Mouse (Mus musculus) hindbrain, embryonic 12.5 days (tissue): Measurements from ENCODE around the gene Pef1. TPM values are rescaled to one million over a fixed set of nuclear protein-coding genes. Genes with fewer than 3 reads are reported as not detected.
A peak's percentile ranks its signal among the peaks of the same experiment; 100 is the strongest.

Experiments
- ATAC-seq: fragments of 200-750 bp; cut with Nextera tagmentation; 2 replicates; pipeline ENCODE4 v1.8.0; 2017; ENCODE audit warnings: moderate TSS enrichment; ENCODE audit not compliant: low FRiP score
- H3K27ac ChIP-seq: fragments of 300-500 bp; sonication (generic); 2 replicates; pipeline ENCODE4 v1.5.1; 2016; ENCODE audit warnings: mild to moderate bottlenecking
- H3K27me3 ChIP-seq: fragments of 300-500 bp; sonication (generic); 2 replicates; pipeline ENCODE4 v1.6.1; 2016; ENCODE audit warnings: mild to moderate bottlenecking
- H3K36me3 ChIP-seq: fragments of 300-500 bp; sonication (generic); 2 replicates; pipeline ENCODE4 v1.6.1; 2016; ENCODE audit warnings: mild to moderate bottlenecking
- H3K4me1 ChIP-seq: fragments of 300-500 bp; sonication (generic); 2 replicates; pipeline ENCODE4 v1.6.1; 2016
- H3K4me2 ChIP-seq: fragments of 300-500 bp; sonication (generic); replicated peaks from 2 replicates; pipeline ENCODE4 v1.6.1; 2016; ENCODE audit warnings: mild to moderate bottlenecking
- H3K4me3 ChIP-seq: fragments of 300-500 bp; sonication (generic); 2 replicates; pipeline ENCODE4 v1.5.1; 2016; ENCODE audit warnings: mild to moderate bottlenecking
- H3K9ac ChIP-seq: fragments of 300-500 bp; sonication (generic); 2 replicates; pipeline ENCODE4 v1.6.1; 2016; ENCODE audit warnings: mild to moderate bottlenecking, moderate library complexity
- H3K9me3 ChIP-seq: fragments of 300-500 bp; sonication (generic); replicated peaks from 2 replicates; pipeline ENCODE4 v1.6.1; 2016; ENCODE audit warnings: mild to moderate bottlenecking
- WGBS: fragments of 180-500 bp; shearing (Covaris S2); methylation state at CpG from one replicate; pipeline ENCODE4 v1.1.7; 2016; 5-methylcytosine and 5-hydroxymethylcytosine counted together
- polyA plus RNA-seq: library from polyadenylated mRNA; unstranded; fragments of >200 nt; fragmentation: Nextera tagmentation; extraction: Ambion mirVana; gene quantifications from 2 replicates; pipeline ENCODE4 v1.2.1, GENCODE M21; 2016

Gene Pef1
- polyA plus RNA-seq, 1 experiment from 2014 or later, result 59.7 TPM

- WGBS, result 82% methylated on average over 3 of the region's 3 CpGs
- Histone ChIP-seq H3K27me3 (peaks cover 17% of the 10 kb centered on the region), H3K36me3 (no peaks in the 10 kb centered on the region), H3K9ac (no peak overlapping the region), H3K4me1 (no peaks in the 10 kb centered on the region), H3K9me3 (no peaks in the 10 kb centered on the region), H3K27ac (no peak overlapping the region), H3K4me3 (no peak overlapping the region), H3K4me2 (no peak overlapping the region)
- no peak for ATAC-seq
Observed at GRCm38 (mm10) chr4:130154250-130154649, 51.9 kb downstream of the Pef1 start.

DNA sequence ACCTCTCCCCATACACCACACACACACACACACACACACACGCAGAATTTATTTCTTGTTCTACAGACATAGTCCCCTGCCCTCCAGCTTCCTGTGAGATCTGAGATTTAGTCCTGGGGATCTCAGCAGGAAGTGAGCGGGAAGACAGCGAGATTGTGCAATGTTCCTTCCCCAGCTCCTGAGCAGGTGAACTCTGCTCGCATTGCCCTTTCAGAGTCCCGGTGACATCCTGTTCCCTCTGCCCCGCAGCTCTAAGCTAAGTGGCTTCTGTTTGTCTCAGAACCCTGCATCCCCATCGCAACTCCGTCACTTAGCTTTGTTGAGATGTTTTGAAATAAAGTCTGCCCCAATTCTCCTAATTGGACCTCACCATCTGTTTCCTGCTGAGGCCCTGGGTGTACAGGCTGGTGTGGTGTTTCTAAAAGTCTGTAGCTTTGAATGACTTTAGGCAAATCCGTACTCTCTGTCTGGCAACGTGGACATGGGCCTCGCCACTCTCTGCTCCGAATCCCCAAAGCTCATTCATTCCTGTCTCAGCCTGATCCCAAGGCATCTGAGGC, 54.5 kb downstream of the Pef1 start:
- Histone ChIP-seq H3K4me1 (no peaks in the 10 kb centered on the region), H3K9me3 (no peaks in the 10 kb centered on the region), H3K4me2 (no peak overlapping the region), H3K27me3 (peaks cover 30% of the 10 kb centered on the region), H3K27ac (no peak overlapping the region), H3K36me3 (no peaks in the 10 kb centered on the region), H3K4me3 (no peak overlapping the region), H3K9ac (no peak overlapping the region)
- WGBS, result 80% methylated on average over 12 of the region's 12 CpGs
- ATAC-seq, result no peak

DNA sequence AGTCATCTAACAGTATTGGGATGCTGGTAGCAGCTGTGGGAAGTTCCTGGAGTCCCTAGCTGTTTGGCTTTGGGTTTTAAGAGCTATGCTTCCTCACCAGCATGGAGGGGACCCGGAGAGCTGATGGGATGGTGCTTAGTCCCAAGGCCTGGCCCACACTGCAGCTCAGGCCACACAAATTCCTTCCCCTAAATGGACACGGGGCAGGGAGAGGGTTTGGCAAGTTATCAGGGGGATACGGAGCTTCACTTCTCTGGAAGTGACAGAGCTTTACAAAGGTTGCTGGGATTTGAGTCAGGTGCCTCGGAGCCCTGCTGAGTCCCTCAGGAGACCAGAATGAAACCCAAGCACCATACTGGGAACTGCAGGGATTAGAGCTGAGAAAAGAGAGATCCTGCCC, 59.0 kb downstream of the Pef1 start:
- ATAC-seq, result no peak
- Histone ChIP-seq H3K4me1 (peaks cover 12% of the 10 kb centered on the region), H3K4me2 (no peak overlapping the region), H3K36me3 (no peaks in the 10 kb centered on the region), H3K9ac (no peak overlapping the region), H3K4me3 (no peak overlapping the region), H3K27me3 (peaks cover 57% of the 10 kb centered on the region), H3K27ac (no peak overlapping the region), H3K9me3 (no peaks in the 10 kb centered on the region)
- WGBS, result 33% methylated on average over 4 of the region's 4 CpGs

- H3K4me3 ChIP-seq, result peak overlapping the region; percentile 3; the same call in 1 of the 2 replicates
- 4% methylated on average over 20 of the region's 20 CpGs for WGBS
- no peaks in the 10 kb centered on the region for H3K36me3 ChIP-seq
- ATAC-seq, result no peak
- no peak overlapping the region for H3K27ac ChIP-seq
- H3K9me3 ChIP-seq, result no peaks in the 10 kb centered on the region
- peaks cover 66% of the 10 kb centered on the region for H3K27me3 ChIP-seq
- H3K4me2 ChIP-seq, result peak overlapping the region; percentile 35
- no peak overlapping the region; the same call in 1 of the 2 replicates for H3K9ac ChIP-seq
- peaks cover 24% of the 10 kb centered on the region for H3K4me1 ChIP-seq
Observed at GRCm38 (mm10) chr4:130163391-130163861, 61.1 kb downstream of the Pef1 start.

DNA sequence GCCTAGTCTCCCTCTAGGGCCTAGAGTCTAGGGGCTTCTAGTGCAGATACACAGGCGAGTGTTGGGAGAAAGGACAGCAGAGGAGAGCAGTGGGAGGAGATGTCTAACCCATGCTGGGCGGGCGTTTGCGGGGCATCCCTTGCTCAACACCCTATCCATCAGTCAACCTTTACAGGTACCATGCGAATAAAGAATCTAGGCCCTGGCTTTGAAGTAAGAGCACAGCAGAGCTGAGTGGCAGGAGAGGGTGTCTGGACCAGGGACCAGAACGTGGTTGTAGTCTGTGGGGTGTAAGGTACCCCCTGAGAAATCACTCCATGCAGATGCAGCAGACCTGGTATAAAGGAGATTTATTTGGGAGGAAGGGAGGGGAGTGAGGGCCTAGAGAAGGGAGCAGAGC, 61.8 kb downstream of the Pef1 start:
- Histone ChIP-seq H3K4me2 (no peak overlapping the region), H3K4me1 (peaks cover 31% of the 10 kb centered on the region), H3K36me3 (no peaks in the 10 kb centered on the region), H3K27ac (no peak overlapping the region), H3K9ac (no peak overlapping the region), H3K4me3 (no peak overlapping the region), H3K27me3 (peaks cover 66% of the 10 kb centered on the region), H3K9me3 (no peaks in the 10 kb centered on the region)
- ATAC-seq, result no peak
- WGBS, result 72% methylated on average over 6 of the region's 6 CpGs

- Histone ChIP-seq H3K9me3 (no peaks in the 10 kb centered on the region), H3K4me2 (no peak overlapping the region)
Observed at GRCm38 (mm10) chr4:130166061-130166460, 63.7 kb downstream of the Pef1 start.

DNA sequence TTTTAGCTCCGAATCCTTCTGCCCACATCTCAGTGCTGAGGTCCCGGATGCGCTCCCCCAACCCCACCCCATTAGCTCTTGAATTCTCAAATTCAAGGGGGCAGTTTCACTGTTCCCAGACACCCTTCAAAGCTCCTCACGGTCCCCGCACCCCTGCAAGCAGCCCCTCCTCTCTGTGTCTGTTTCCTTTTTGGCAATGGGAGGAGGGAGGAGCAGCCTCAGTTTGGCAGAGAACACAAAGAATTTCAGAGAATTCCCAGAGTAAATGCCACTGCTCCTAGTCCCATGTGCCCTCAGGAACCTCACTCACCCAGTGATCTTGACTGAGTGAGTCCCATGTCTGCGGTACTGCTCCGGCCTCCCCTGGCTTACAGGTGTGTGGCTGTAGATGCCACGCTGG, 64.2 kb downstream of the Pef1 start:
- Histone ChIP-seq H3K27ac (no peak overlapping the region), H3K4me2 (no peak overlapping the region), H3K9me3 (no peaks in the 10 kb centered on the region), H3K27me3 (peaks cover 53% of the 10 kb centered on the region), H3K4me3 (no peak overlapping the region), H3K9ac (no peak overlapping the region), H3K36me3 (no peaks in the 10 kb centered on the region), H3K4me1 (peaks cover 38% of the 10 kb centered on the region)
- WGBS, result 77% methylated on average over 8 of the region's 8 CpGs
- ATAC-seq, result no peak

More at GRCm38 (mm10) chr4:130166061-130166460, 63.7 kb downstream of the Pef1 start:
- H3K4me1 ChIP-seq, result peaks cover 35% of the 10 kb centered on the region
- H3K36me3 ChIP-seq, result no peaks in the 10 kb centered on the region
- no peak overlapping the region for H3K4me3 ChIP-seq
- no peak overlapping the region for H3K9ac ChIP-seq
- WGBS, result 72% methylated on average over 18 of the region's 18 CpGs
- no peak overlapping the region for H3K27ac ChIP-seq
- no peak for ATAC-seq
- peaks cover 57% of the 10 kb centered on the region for H3K27me3 ChIP-seq

DNA sequence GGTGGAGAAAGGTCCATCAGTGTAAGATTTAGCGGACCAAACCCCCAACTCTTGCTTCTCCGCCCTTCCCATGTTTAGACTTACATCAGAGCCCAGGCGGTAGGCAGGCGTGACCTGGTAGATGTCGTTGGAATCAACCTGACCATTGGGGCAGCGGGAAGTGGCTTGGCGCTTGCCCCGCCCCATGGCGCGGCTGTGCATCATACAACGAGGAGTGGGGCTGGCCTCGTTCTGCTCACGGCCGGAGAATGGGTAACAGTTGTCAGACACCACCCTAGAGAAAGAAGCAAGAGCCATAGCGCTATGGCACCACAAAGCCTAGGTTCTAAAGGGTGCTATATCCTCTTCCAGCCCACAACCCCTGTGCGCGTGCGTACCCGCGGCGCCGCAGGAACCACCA, 65.0 kb downstream of the Pef1 start:
- Histone ChIP-seq H3K27me3 (peaks cover 47% of the 10 kb centered on the region), H3K4me1 (peaks cover 44% of the 10 kb centered on the region), H3K9ac (no peak overlapping the region), H3K36me3 (no peaks in the 10 kb centered on the region), H3K9me3 (no peaks in the 10 kb centered on the region), H3K4me3 (no peak overlapping the region), H3K4me2 (peak overlapping the region; percentile 27; the same call in 1 of the 2 replicates), H3K27ac (no peak overlapping the region)
- ATAC-seq, result no peak
- WGBS, result 48% methylated on average over 22 of the region's 22 CpGs

DNA sequence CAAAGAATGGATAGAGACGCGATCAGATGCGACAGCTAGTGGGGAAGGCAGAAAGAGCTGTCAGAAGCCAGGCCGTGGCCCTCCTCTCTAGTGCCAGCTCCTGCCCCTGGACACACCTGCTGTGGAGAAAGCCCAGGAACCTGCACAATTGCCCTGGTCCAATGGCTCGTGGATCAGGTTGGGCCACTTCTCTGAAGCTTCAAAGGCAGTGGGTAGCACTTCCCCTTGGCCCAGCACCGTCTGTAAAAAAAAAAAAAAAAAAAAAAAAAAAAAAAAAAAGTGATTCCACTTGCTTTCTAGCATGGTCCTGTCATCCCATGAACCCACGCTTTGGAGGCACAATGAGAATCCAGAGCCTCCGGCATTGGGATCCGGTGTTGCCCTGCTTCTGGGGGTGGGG, 65.5 kb downstream of the Pef1 start:
- Histone ChIP-seq H3K36me3 (no peaks in the 10 kb centered on the region), H3K27me3 (peaks cover 42% of the 10 kb centered on the region), H3K4me2 (peak overlapping the region; percentile 27; the same call in 1 of the 2 replicates), H3K27ac (no peak overlapping the region), H3K4me3 (no peak overlapping the region), H3K9ac (no peak overlapping the region), H3K4me1 (peaks cover 45% of the 10 kb centered on the region), H3K9me3 (no peaks in the 10 kb centered on the region)
- no peak for ATAC-seq
- WGBS, result 43% methylated on average over 9 of the region's 9 CpGs

DNA sequence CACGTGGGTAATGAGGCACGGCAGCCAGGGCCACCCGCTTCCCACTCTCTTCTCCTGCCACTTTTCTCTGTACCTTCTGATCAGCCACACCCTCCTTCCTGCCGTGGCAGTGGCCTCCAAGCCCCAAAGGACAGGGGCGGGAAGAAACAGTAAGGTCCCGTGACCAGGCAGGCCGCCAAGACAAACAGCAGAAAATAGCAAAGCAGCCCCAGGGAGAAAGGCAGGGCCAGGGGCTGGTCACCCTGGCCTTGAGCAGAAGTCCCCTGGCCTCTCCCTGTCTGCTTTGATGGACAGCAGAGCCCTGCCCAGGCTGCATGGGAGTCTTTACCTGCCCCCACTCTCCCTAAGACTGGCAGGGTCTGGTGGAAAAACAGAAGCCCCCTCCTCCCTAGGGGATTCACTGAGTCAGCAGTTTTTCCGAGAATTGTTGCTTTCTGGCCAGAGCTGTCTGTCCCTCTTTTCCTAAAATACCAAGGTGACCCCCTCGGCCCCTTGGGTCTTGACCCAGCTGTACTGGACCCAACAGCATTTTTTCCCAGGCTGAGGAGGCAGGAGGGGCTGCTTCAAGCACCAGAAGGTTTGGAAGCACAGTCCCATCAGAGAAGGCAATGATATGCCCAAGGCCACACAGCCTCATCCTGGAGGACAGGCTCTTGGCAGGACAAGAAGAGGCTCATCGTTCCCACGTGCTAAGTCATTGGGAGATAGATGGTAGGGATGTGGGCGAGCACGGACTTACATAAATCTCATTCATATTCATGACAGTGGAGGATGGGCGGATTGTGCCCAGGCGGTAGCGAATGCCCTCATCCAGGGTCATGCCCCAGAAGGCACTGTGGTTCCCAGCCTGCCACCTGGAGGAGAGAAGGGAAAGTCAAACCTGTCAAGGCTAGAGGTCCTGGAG, 66.2 kb downstream of the Pef1 start:
- Histone ChIP-seq H3K9ac (no peak overlapping the region), H3K36me3 (no peaks in the 10 kb centered on the region), H3K4me3 (no peak overlapping the region), H3K9me3 (no peaks in the 10 kb centered on the region), H3K4me2 (peak overlapping the region; percentile 24; the same call in 1 of the 2 replicates), H3K27me3 (peaks cover 42% of the 10 kb centered on the region), H3K27ac (no peak overlapping the region), H3K4me1 (peaks cover 38% of the 10 kb centered on the region)
- peak; percentile 46; the same call in 1 of the 2 replicates for ATAC-seq
- WGBS, result 32% methylated on average over 16 of the region's 16 CpGs

GRCm38 (mm10) chr4:130169411-130169971, 67.1 kb downstream of the Pef1 start:
- Histone ChIP-seq H3K27me3 (peaks cover 42% of the 10 kb centered on the region), H3K4me3 (no peak overlapping the region), H3K4me2 (no peak overlapping the region), H3K9ac (no peak overlapping the region), H3K27ac (no peak overlapping the region), H3K36me3 (no peaks in the 10 kb centered on the region), H3K9me3 (no peaks in the 10 kb centered on the region), H3K4me1 (peaks cover 42% of the 10 kb centered on the region)
- WGBS, result 82% methylated on average over 16 of the region's 16 CpGs
- no peak for ATAC-seq

DNA sequence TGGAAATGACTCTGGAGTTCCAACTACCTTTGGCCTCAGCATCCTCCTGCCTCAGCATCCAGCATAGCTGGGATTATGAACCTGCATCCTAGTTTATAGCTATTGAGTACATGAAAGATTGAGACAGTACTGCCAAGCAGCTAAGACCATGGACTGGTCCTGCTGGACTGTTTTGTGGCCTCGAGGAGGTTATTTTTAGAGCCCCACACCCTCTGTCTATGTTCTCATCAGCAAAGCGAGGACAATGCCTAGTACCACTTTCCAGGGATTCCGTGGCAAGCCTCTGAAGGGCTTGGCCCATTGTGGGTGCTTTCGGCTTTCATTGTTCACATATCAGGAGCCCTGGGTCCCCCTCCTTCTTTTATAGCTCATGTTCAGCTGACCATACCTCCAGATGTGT, 68.0 kb downstream of the Pef1 start:
- Histone ChIP-seq H3K27me3 (peaks cover 42% of the 10 kb centered on the region), H3K4me2 (no peak overlapping the region), H3K27ac (no peak overlapping the region), H3K36me3 (no peaks in the 10 kb centered on the region), H3K4me3 (no peak overlapping the region), H3K4me1 (peaks cover 51% of the 10 kb centered on the region), H3K9ac (no peak overlapping the region), H3K9me3 (no peaks in the 10 kb centered on the region)
- ATAC-seq, result no peak
- 92% methylated on average over 4 of the region's 4 CpGs for WGBS
